Comparison of ENCODE assay signal across 1 mouse cellular context in the genomic region with DNA sequence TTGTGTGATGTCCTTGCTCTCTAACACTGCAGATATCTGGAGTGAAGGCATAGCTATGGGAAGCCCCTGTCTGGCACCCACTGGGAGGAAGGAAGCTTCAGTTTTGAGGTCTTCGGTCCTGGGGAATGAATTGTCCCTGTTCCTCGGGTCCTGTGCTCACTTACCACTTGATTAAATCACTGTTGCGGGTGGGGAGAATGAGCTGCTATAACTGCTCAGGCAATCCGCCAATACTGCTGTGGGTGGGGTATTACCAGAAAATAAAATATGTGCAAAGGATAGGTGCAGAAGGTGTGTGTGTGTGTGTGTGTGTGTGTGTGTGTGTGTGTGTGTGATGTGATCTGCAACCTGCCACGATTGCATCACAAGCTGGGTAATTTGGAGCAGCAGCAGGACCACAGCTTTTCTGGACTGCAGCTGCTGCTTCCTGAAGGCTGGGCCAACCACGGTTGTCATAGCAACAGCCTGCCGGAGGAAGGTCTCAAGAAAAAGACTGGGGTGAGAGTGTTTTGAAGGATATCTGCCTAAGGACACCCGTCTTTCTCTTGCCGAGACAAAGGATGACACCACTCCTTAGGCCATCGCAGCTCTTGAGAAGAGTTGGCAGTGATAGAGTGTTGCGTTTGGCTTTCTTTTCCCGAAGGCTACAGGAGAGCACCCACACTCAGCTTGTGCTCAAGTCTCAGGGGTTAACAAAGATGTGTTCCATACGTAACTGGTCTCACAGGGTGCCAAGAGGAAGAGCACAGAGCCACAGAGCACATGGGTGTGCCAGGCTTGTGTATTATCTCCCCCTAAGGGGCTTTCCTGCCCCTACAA.
TF ChIP-seq lines count a peak whose summit lies in the region.

No protein-coding gene starts in this region.

TF ChIP-seq in MEL, 35 proteins besides CTCF, POLR2A, EP300 and RAD21 (continued from another document):
- TF ChIP-seq HCFC1 (IDR thresholded peaks at IDR 0.05; ENCODE audit: low read depth, low read length) (no peak), MEF2A (IDR thresholded peaks at IDR 0.05; ENCODE audit: extremely low read depth, insufficient replicate concordance, low read depth, low read length, poor library complexity, severe bottlenecking) (no peak), CHD2 (IDR thresholded peaks at IDR 0.05; ENCODE audit: low read length) (no peak), CHD1 (IDR thresholded peaks at IDR 0.05; ENCODE audit: low read depth, low read length) (no peak), GABPA (IDR thresholded peaks at IDR 0.05; ENCODE audit: low read depth, low read length) (no peak), MAX (IDR thresholded peaks at IDR 0.05; ENCODE audit: low read length) (no peak)
